In genomic region chr9:50697706-50698041, GRCm38 (mm10) we compare ENCODE assay signal across 8 mouse cellular contexts. TPM values are rescaled to one million over a fixed set of nuclear protein-coding genes. Genes with fewer than 3 reads are reported as not detected.
DNase-seq lines count a peak whose midpoint lies in the region; ATAC-seq lines count a peak whose summit lies in the region.

No protein-coding gene starts in this region.

- no peaks in the 10 kb centered on the region for H3K36me3 ChIP-seq in intestine, embryonic 14.5 days (ENCODE audit: control insufficient read depth, insufficient read depth, low read length)

- intact Hi-C loops in gastrocnemius, postnatal 36 days (cut with DNase I): no loop called here

- H3K4me1 ChIP-seq in intestine, embryonic 14.5 days (replicated peaks; ENCODE audit: control insufficient read depth, insufficient read depth, low read length): peaks cover 10% of the 10 kb centered on the region

- peak overlapping the region; percentile 22; the same call in 1 of the 2 replicates for H3K9ac ChIP-seq in intestine, embryonic 14.5 days (ENCODE audit: low read length)

- no peak overlapping the region for H3K27ac ChIP-seq in intestine, embryonic 14.5 days (ENCODE audit: low read depth)

- peaks cover 14% of the 10 kb centered on the region; the same call in 1 of the 2 replicates for H3K27me3 ChIP-seq in intestine, embryonic 14.5 days (replicated peaks; ENCODE audit: control insufficient read depth, insufficient read depth, low read length)

- WGBS in intestine, embryonic 14.5 days: under 1% methylated on average over 12 of the region's 12 CpGs

- no peaks in the 10 kb centered on the region for H3K9me3 ChIP-seq in intestine, embryonic 14.5 days (ENCODE audit: control insufficient read depth, low read length)

- H3K4me2 ChIP-seq in intestine, embryonic 14.5 days (ENCODE audit: low read length): peak overlapping the region; percentile 99

- DNase-seq in adrenal gland, adult 2 months: peak; percentile 85
- DNase-seq in embryo, embryonic 10.5 days (ENCODE audit: low spot score): peak; percentile 90
- DNase-seq in gastrocnemius, postnatal 36 days: peak; percentile 51 to 75
- peak; percentile 76 for DNase-seq in intestine, embryonic 14.5 days (ENCODE audit: low spot score)
- DNase-seq in left cerebral cortex, adult 9 months (ENCODE audit: low spot score in 2 of 2): peak; percentile 72 to 87
- peak; percentile 82 for DNase-seq in right cerebral cortex, postnatal 25 days

- H3K4me3 ChIP-seq in intestine, embryonic 14.5 days (ENCODE audit: low read depth, low read length): peak overlapping the region; percentile 59; the same call in 1 of the 2 replicates

- 0 out of 2 replicates have a peak, but pooled peaks have one; percentile 35 for ATAC-seq in intestine, embryonic 14.5 days (replicated peaks; ENCODE audit: low FRiP score, low TSS enrichment, low read depth)
- ATAC-seq in megakaryocyte, adult 5-6 weeks (ENCODE audit: poor library complexity, severe bottlenecking): peak; percentile 60
- ATAC-seq in erythroid progenitor cell, adult 5-6 weeks (replicated peaks; ENCODE audit: low FRiP score, poor library complexity, severe bottlenecking): no peak

RNA-seq across cellular contexts. Expression of gene Dlat, which starts 38.1 kb away (rescaled TPM):
- 100 to 1,000 TPM; 152 to 160 TPM for total RNA-seq in adrenal gland, adult 2 months (2021)
- polyA plus RNA-seq in adrenal gland, adult 2 months (2012; rRNA removed): 30.1 and 32.5 TPM in 2 replicates
- total RNA-seq in gastrocnemius, postnatal 36 days (2021): 100 to 1,000 TPM; 207 to 232 TPM
- 52.9 and 60.9 TPM in 2 replicates for polyA plus RNA-seq in intestine, embryonic 14.5 days (2014; fragmentation: Nextera tagmentation; extraction: Ambion mirVana)
- total RNA-seq in megakaryocyte, adult 5-6 weeks (2015): 27.6 and 28.5 TPM in 2 replicates
- total RNA-seq in megakaryocyte, adult 5-6 weeks (2017): 21.7 and 34.4 TPM in 2 replicates
- total RNA-seq in erythroid progenitor cell, adult 5-6 weeks (2015; ENCODE audit: low replicate concordance): 8.0 and 12.3 TPM in 2 replicates
- 6.9 and 15.3 TPM in 2 replicates for total RNA-seq in erythroid progenitor cell, adult 5-6 weeks (2017; ENCODE audit: low replicate concordance)

RNA-seq across cellular contexts. Expression of gene Dixdc1, which starts 41.6 kb away (rescaled TPM):
- total RNA-seq in adrenal gland, adult 2 months (2021): 1 to 10 TPM; 5.2 to 8.9 TPM
- 1.7 and 1.8 TPM in 2 replicates for polyA plus RNA-seq in adrenal gland, adult 2 months (2012; rRNA removed)
- total RNA-seq in gastrocnemius, postnatal 36 days (2021): 1 to 10 TPM; 1.4 to 3.5 TPM
- polyA plus RNA-seq in intestine, embryonic 14.5 days (2014; fragmentation: Nextera tagmentation; extraction: Ambion mirVana): 7.7 and 8.6 TPM in 2 replicates
- total RNA-seq in megakaryocyte, adult 5-6 weeks (2015): not detected in 2 replicates
- not detected in 2 replicates for total RNA-seq in megakaryocyte, adult 5-6 weeks (2017)
- not detected in 2 replicates for total RNA-seq in erythroid progenitor cell, adult 5-6 weeks (2015; ENCODE audit: low replicate concordance)
- not detected in 2 replicates for total RNA-seq in erythroid progenitor cell, adult 5-6 weeks (2017; ENCODE audit: low replicate concordance)

RNA-seq across cellular contexts. Expression of gene 2310030G06Rik, which starts 48.7 kb away (rescaled TPM):
- total RNA-seq in adrenal gland, adult 2 months (2021): 1 to 10 TPM; 4.3 to 6.1 TPM
- polyA plus RNA-seq in adrenal gland, adult 2 months (2012; rRNA removed): 1.5 and 1.7 TPM in 2 replicates
- 1 to 10 TPM; 1.8 to 4.2 TPM for total RNA-seq in gastrocnemius, postnatal 36 days (2021)
- 10.3 and 12.7 TPM in 2 replicates for polyA plus RNA-seq in intestine, embryonic 14.5 days (2014; fragmentation: Nextera tagmentation; extraction: Ambion mirVana)
- total RNA-seq in megakaryocyte, adult 5-6 weeks (2015): not detected in 2 replicates
- total RNA-seq in megakaryocyte, adult 5-6 weeks (2017): not detected in 2 replicates
- total RNA-seq in erythroid progenitor cell, adult 5-6 weeks (2015; ENCODE audit: low replicate concordance): not detected in 2 replicates
- not detected in 2 replicates for total RNA-seq in erythroid progenitor cell, adult 5-6 weeks (2017; ENCODE audit: low replicate concordance)

RNA-seq across cellular contexts. Expression of gene Cryab, which starts 53.5 kb away (rescaled TPM):
- 10 to 100 TPM; 28.6 to 46.1 TPM for total RNA-seq in adrenal gland, adult 2 months (2021)
- 67.3 and 78.0 TPM in 2 replicates for polyA plus RNA-seq in adrenal gland, adult 2 months (2012; rRNA removed)
- total RNA-seq in gastrocnemius, postnatal 36 days (2021): 1,000 to 10,000 TPM; 1,018 to 1,083 TPM
- 41.5 and 44.4 TPM in 2 replicates for polyA plus RNA-seq in intestine, embryonic 14.5 days (2014; fragmentation: Nextera tagmentation; extraction: Ambion mirVana)
- 1.8 and 3.9 TPM in 2 replicates for total RNA-seq in megakaryocyte, adult 5-6 weeks (2015)
- 0.62 and 3.1 TPM in 2 replicates for total RNA-seq in megakaryocyte, adult 5-6 weeks (2017)
- total RNA-seq in erythroid progenitor cell, adult 5-6 weeks (2015; ENCODE audit: low replicate concordance): not detected in 2 replicates
- total RNA-seq in erythroid progenitor cell, adult 5-6 weeks (2017; ENCODE audit: low replicate concordance): not detected in 2 replicates

RNA-seq across cellular contexts. Expression of gene Hspb2, which starts 54.5 kb away (rescaled TPM):
- total RNA-seq in adrenal gland, adult 2 months (2021): 1 to 10 TPM; 1.2 to 3.6 TPM
- 9.2 and 10.2 TPM in 2 replicates for polyA plus RNA-seq in adrenal gland, adult 2 months (2012; rRNA removed)
- total RNA-seq in gastrocnemius, postnatal 36 days (2021): 100 to 1,000 TPM; 118 to 134 TPM
- 2.1 and 4.0 TPM in 2 replicates for polyA plus RNA-seq in intestine, embryonic 14.5 days (2014; fragmentation: Nextera tagmentation; extraction: Ambion mirVana)
- not detected in 2 replicates for total RNA-seq in megakaryocyte, adult 5-6 weeks (2015)
- total RNA-seq in megakaryocyte, adult 5-6 weeks (2017): not detected in 2 replicates
- not detected in 2 replicates for total RNA-seq in erythroid progenitor cell, adult 5-6 weeks (2015; ENCODE audit: low replicate concordance)
- total RNA-seq in erythroid progenitor cell, adult 5-6 weeks (2017; ENCODE audit: low replicate concordance): not detected in 2 replicates

Comparison
In these comparisons a context has a peak if more than half of its experiments do, and no peak if none do; other contexts are left out.
1. RNA of gene Dlat, which starts 38.1 kb away (total RNA-seq): 207 to 232 TPM in gastrocnemius, postnatal 36 days and 152 to 160 TPM in adrenal gland, adult 2 months; 21.7 to 34.4 TPM in megakaryocyte, adult 5-6 weeks and 6.9 to 15.3 TPM in erythroid progenitor cell, adult 5-6 weeks; every median in the first group is over 4 times any median in the second.
2. Peak in every context shown above with its lines, with median percentiles within 50 percentile points of each other: DNase-seq.